ENCODE assay signal across 18 mouse cellular contexts in the genomic region with DNA sequence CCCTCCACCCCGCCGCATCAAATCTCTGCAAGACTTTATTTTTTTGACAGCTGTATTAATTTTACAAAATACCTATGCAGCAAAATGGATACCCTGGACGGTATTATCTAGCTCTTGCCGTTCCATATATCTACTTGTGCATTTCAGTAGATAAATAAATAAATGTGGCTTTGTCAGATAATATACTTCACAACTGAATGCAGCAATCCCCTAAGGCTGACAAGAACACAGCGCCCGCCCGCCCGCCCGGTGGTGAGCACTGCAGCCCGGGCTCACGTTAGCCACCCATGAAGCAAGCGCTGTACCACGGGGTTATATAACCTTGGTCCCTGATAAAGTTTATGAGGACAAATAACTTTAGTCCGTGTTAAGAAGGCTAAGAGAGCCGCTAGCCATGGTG.
DNase-seq lines count a peak whose midpoint lies in the region; ATAC-seq and TF ChIP-seq lines count a peak whose summit lies in the region.
"Had no signal": no experiment of that assay in that cellular context is flagged by ENCODE, and none has a peak within 500 bp of the region (broad histone marks: within the 10 kb centered on the region; RNA-seq: fewer than 3 reads in every experiment).

No protein-coding gene starts in this region.

- WGBS in intestine, postnatal 0 days = 41% methylated on average over 15 of the region's 15 CpGs
- 25% methylated on average over 15 of the region's 15 CpGs for WGBS in liver, embryonic 16.5 days (ENCODE audit: insufficient replicate concordance)

- H3K4me3 ChIP-seq in intestine, postnatal 0 days (ENCODE audit: low read depth, low read length) = no peak overlapping the region
- H3K4me3 ChIP-seq in liver, embryonic 16.5 days (ENCODE audit: low read depth, low read length) = no peak overlapping the region
- H3K4me3 ChIP-seq: embryonic facial prominence, embryonic 13.5 days; hindbrain, embryonic 13.5 days; limb, embryonic 13.5 days had no signal

- H3K9ac ChIP-seq in intestine, postnatal 0 days (ENCODE audit: low read depth, low read length) = no peak overlapping the region
- no peak overlapping the region for H3K9ac ChIP-seq in liver, embryonic 16.5 days (ENCODE audit: low read depth, low read length)
- H3K9ac ChIP-seq: embryonic facial prominence, embryonic 13.5 days; hindbrain, embryonic 13.5 days; limb, embryonic 13.5 days had no signal

- H3K4me2 ChIP-seq in intestine, postnatal 0 days (replicated peaks; ENCODE audit: low read depth) = no peak overlapping the region
- H3K4me2 ChIP-seq in liver, embryonic 16.5 days (ENCODE audit: low read depth, low read length) = no peak overlapping the region
- H3K4me2 ChIP-seq: embryonic facial prominence, embryonic 13.5 days; heart, embryonic 11.5 days; hindbrain, embryonic 13.5 days; limb, embryonic 13.5 days had no signal

- ATAC-seq in intestine, postnatal 0 days = 0 out of 2 replicates have a peak, but pooled peaks have one; percentile 43
- ATAC-seq in liver, embryonic 16.5 days (ENCODE audit: low read depth) = peak; percentile 88
- ATAC-seq: inflammation-experienced regulatory T-cells, adult 6 months had no signal

- H3K27me3 ChIP-seq in intestine, postnatal 0 days (replicated peaks; ENCODE audit: control insufficient read depth, insufficient read depth, low read length) = no peaks in the 10 kb centered on the region
- H3K27me3 ChIP-seq in liver, embryonic 16.5 days (ENCODE audit: control insufficient read depth, insufficient read depth, low read depth, low read length) = no peaks in the 10 kb centered on the region
- H3K27me3 ChIP-seq: hindbrain, embryonic 13.5 days; limb, embryonic 13.5 days had no signal

- peak; percentile 13 for DNase-seq in adrenal gland, postnatal 10 days
- no peak for DNase-seq in adrenal gland, adult 18-20 months (ENCODE audit: low spot score in 2 of 2)
- peak; percentile 40 for DNase-seq in c-Kit-positive CD71-positive TER-119-negative erythroid progenitor cells, embryonic 14.5 days (ENCODE audit: low read depth)
- no peak for DNase-seq in cerebellum, adult 18-20 months
- DNase-seq in left cerebral cortex, adult 8-10 months (ENCODE audit: low spot score in 2 of 2) = no peak
- DNase-seq in gastrocnemius, postnatal 36 days = no peak
- DNase-seq: cerebellum, adult 9-10 months; heart, postnatal 14 days; right cerebral cortex, postnatal 4 days; thymus, postnatal 14 days had no signal

- TF ChIP-seq CTCF in intestine, postnatal 0 days (IDR thresholded peaks at IDR 0.05; ENCODE audit: low read depth) = no peak

- no peaks in the 10 kb centered on the region for H3K36me3 ChIP-seq in intestine, postnatal 0 days (ENCODE audit: control insufficient read depth, insufficient read depth)
- H3K36me3 ChIP-seq in liver, embryonic 16.5 days (ENCODE audit: control insufficient read depth, insufficient read depth) = no peaks in the 10 kb centered on the region
- H3K36me3 ChIP-seq: embryonic facial prominence, embryonic 13.5 days; G1E; hindbrain, embryonic 13.5 days; limb, embryonic 13.5 days had no signal

- intact Hi-C loops in gastrocnemius, postnatal 36 days (cut with DNase I) = no loop called here

- H3K9me3 ChIP-seq in intestine, postnatal 0 days (ENCODE audit: control insufficient read depth) = no peaks in the 10 kb centered on the region
- no peaks in the 10 kb centered on the region for H3K9me3 ChIP-seq in liver, embryonic 16.5 days (replicated peaks; ENCODE audit: control insufficient read depth, low read length)
- H3K9me3 ChIP-seq: embryonic facial prominence, embryonic 13.5 days; G1E; hindbrain, embryonic 13.5 days; limb, embryonic 13.5 days had no signal

- no peak overlapping the region for H3K27ac ChIP-seq in intestine, postnatal 0 days (ENCODE audit: low read depth, low read length)
- no peak overlapping the region for H3K27ac ChIP-seq in liver, embryonic 16.5 days (ENCODE audit: low read length)
- H3K27ac ChIP-seq: embryonic facial prominence, embryonic 13.5 days; hindbrain, embryonic 13.5 days; limb, embryonic 13.5 days had no signal

- no peaks in the 10 kb centered on the region for H3K4me1 ChIP-seq in intestine, postnatal 0 days (replicated peaks; ENCODE audit: control insufficient read depth, insufficient read depth, low read length)
- H3K4me1 ChIP-seq in liver, embryonic 16.5 days (ENCODE audit: control insufficient read depth, low read depth, low read length) = peaks cover 17% of the 10 kb centered on the region
- H3K4me1 ChIP-seq: embryonic facial prominence, embryonic 13.5 days; limb, embryonic 13.5 days had no signal

Comparison
In these comparisons a context has a peak if more than half of its experiments do, and no peak if none do; other contexts are left out.
1. DNase-seq: peak in adrenal gland, postnatal 10 days (single experiment) and c-Kit-positive CD71-positive TER-119-negative erythroid progenitor cells, embryonic 14.5 days (single experiment); none in adrenal gland, adult 18-20 months (0 of 2), cerebellum, adult 18-20 months (0 of 2), left cerebral cortex, adult 8-10 months (0 of 2) and gastrocnemius, postnatal 36 days (0 of 2).